Mouse (Mus musculus) neutrophil, adult 59 days (primary cell): Measurements from ENCODE around the gene Olfr974. TPM values are rescaled to one million over a fixed set of nuclear protein-coding genes. Genes with fewer than 3 reads are reported as not detected.

ENCODE experiments used
- total RNA-seq, 2 experiments: library from RNA; stranded (reverse); gene quantifications; 1 replicate in 1 of 2; 2 replicates in 1 of 2; pipeline ENCODE4 v1.2.4; 2023

Olfr974 gene
- not detected for total RNA-seq

DNA sequence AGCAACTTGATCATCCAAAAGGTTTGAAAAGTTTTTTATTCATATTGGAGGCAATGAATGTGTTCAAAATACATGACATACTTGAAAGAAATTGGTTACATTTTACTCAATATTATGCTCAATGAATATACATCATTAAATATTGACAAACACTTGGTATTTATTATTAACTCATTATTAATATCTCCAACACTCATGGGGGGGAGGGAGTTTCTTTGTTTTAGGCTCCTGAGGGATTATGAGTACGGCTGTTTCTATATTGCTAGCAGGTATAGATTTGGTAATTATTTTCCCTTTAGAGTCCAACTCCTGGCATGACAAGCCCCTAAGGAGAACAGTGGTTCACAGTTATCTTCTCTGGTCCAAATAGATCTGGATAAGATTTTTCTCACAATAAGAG lies at the start of gene Olfr974:
Olfr974 (plus strand) TSS at position 301 of the 400 bp plus-strand sequence.

DNA sequence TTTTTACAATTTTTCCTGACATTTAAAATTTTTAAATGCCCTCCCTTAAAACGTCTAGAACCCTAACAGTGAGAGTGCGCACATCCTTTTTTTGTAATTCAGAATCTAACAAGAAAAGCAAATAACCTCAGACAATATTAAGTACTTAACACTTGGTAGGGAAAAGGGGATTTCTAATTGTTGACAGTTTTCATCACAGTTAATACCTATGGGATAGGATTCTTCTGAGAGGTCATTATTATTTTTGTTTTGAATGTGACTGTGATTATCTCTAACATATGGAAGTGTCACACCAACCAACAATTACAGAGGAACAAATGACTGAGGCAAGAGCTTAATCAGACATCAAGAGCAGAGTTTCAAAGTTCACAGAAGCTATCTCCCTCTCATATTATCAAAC lies 30.3 kb upstream of the Olfr974 start, which contains the start of gene Olfr229:
Olfr229 (plus strand) TSS at position 301 of the 400 bp plus-strand sequence.

DNA sequence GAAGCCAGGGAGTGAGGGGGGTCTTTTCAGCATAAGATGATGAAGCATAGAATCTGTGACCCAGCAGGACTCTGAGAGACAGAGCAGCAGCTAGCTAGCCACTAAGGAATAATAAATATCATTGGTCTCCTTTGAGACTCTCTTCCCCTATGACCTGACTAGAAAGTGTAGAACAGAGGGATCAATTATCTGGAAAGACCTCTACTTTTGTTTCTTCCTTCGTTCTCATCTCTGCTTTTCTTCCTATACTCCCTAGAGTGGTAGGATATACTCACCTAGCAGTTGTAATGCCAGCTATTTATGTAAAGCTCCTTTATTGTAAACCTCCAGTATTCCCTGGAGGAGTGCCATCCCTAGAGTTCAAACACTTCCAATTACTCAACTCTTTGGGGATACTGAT lies 14.6 kb downstream of the Olfr974 start, which contains the start of gene Olfr975:
Olfr975 (minus strand) TSS at position 101 of the 400 bp plus-strand sequence.

DNA sequence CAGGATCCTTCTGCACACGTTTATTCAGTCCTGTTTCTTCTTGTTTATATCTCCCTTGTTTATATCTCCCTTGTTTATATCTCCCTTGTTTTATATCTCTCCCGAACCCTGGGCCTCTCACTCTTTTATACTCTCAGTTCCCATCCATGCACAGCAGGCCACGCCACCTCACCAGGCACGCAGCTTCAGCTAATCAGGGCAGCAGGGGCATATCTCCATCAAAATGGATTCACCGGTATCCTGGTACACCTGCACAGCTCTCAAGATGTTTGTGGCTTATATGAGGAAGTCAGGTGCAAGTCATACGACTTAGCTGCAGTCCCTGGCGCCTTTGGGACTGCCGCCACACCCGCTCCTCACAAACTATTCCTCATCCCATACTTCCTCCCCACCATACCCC lies 23.7 kb downstream of the Olfr974 start, which contains the start of gene Olfr976:
Olfr976 (minus strand) TSS at position 101 of the 400 bp plus-strand sequence.

DNA sequence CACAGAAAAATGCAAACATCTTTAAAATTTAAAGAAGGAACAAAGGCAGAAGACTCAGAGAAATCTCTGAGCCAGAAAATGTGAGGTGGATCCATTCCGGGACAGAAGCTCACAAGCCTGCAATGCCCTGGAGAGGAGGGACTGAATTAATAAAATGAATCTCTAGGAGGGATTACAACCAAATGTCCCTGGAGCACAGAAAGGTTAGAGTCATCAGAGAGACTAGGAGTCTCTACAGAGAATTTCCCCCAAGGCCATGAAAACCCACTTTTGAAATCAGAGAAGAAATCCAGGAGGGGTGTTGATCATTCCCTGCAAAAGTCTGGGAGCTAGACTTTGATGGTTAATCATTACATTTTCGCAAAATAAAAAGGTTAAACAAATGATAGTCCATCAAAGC lies 54.5 kb downstream of the Olfr974 start, which contains the start of gene Olfr978:
Olfr978 (plus strand) TSS at position 301 of the 400 bp plus-strand sequence.

Other genes with a start within 250 kb of the Olfr974 start
- gene Olfr149, start 230.4 kb upstream of the Olfr974 start, total RNA-seq: not detected
- not detected for gene Olfr965, start 226.1 kb upstream of the Olfr974 start, total RNA-seq
- gene Olfr150, start 206.5 kb upstream of the Olfr974 start, total RNA-seq: not detected
- not detected for gene Olfr967, start 191.3 kb upstream of the Olfr974 start, total RNA-seq
- gene Olfr968, start 154.2 kb upstream of the Olfr974 start, total RNA-seq: not detected
- gene Olfr969, start 146.6 kb upstream of the Olfr974 start, total RNA-seq: not detected
- not detected for gene Olfr970, start 128.6 kb upstream of the Olfr974 start, total RNA-seq
- gene Olfr971, start 100.6 kb upstream of the Olfr974 start, total RNA-seq: not detected
- gene Olfr972, start 71.1 kb upstream of the Olfr974 start, total RNA-seq: not detected
- under 1 TPM in 1 of 2 experiments, not detected in 1; 0.40 TPM for gene Olfr229, start 30.2 kb upstream of the Olfr974 start, total RNA-seq
- gene Olfr975, start 14.5 kb downstream of the Olfr974 start, total RNA-seq: not detected
- gene Olfr976, start 23.6 kb downstream of the Olfr974 start, total RNA-seq: not detected
- gene Olfr978, start 54.6 kb downstream of the Olfr974 start, total RNA-seq: not detected
- not detected for gene Olfr979, start 66.0 kb downstream of the Olfr974 start, total RNA-seq
- not detected for gene Olfr980, start 72.1 kb downstream of the Olfr974 start, total RNA-seq
- gene Olfr981, start 84.0 kb downstream of the Olfr974 start, total RNA-seq: not detected
- gene Olfr982, start 136.3 kb downstream of the Olfr974 start, total RNA-seq: not detected
- gene Olfr983, start 156.1 kb downstream of the Olfr974 start, total RNA-seq: not detected
- under 1 TPM in 1 of 2 experiments, not detected in 1; 0.07 TPM for gene Olfr984, start 176.7 kb downstream of the Olfr974 start, total RNA-seq
- not detected for gene Olfr985, start 192.7 kb downstream of the Olfr974 start, total RNA-seq
- gene Tmem225, start 210.6 kb downstream of the Olfr974 start, total RNA-seq: not detected
- gene Olfr986, start 243.4 kb downstream of the Olfr974 start, total RNA-seq: not detected